Mouse (Mus musculus): ENCODE measurements around the gene Olfr1289.

The Olfr1289 gene

DNA sequence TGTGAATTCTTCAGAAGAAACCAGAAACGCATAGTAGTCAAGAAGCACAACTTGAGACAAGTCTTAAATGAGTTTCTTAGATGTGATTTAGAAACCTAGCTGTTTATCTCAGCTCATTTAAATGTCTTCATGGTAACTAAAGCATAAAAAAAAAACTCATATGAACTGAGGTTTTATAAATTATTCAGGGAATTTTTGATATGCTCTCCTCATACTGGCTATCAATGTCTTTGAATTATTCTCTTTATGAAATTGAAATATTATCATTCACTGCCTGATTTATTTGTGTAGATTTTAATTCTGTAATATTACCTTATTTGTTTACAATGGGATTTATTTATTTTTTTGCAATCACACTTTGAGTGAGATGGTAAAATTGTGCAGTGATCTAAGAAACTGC lies at the start of gene Olfr1289:
Gene Olfr1289, plus strand, starts transcription at position 301 of the 400 bp plus-strand sequence.
- DNase-seq: no peak

DNA sequence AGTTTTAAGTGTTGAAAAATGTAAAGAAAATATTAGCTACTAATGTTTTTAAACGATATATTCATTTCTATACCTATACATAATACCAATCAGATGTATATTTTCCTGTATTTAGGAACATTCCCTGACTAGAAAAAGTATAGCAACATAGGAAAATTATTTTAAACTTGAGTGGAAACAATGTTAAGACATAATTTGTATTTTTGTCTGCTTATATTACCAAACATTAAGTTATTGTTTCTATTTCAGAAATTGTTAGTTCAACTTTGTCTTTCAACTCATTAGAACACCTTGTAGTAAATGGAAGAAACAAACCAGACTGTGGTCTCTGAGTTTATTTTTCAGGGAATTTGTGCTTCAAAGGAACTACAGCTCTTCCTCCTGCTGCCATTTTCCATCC lies 31.8 kb upstream of the Olfr1289 start, which contains the start of gene Olfr1287:
Gene Olfr1287, plus strand, starts transcription at position 301 of the 400 bp plus-strand sequence.
- no peak for DNase-seq

DNA sequence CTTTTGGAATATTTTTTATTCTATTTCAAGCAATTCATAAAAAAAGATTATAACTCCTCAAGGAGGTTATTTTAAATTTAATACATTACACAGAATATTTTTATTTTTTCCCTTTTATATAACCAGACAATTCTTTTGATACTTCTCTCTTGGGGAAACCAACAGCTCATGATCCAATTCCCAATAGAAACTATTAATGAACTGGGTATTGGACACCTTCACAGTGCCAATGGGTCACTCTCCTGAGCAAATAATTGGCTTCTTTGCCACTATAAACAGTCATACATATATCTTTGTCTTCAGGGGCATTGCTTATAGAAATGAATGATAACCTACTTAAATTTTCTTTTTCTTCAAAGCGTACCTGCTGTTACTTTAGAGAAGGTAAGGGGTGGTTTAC lies 6.8 kb upstream of the Olfr1289 start, which contains the start of gene Olfr1288:
Gene Olfr1288, plus strand, starts transcription at position 301 of the 400 bp plus-strand sequence.
- DNase-seq: no peak

DNA sequence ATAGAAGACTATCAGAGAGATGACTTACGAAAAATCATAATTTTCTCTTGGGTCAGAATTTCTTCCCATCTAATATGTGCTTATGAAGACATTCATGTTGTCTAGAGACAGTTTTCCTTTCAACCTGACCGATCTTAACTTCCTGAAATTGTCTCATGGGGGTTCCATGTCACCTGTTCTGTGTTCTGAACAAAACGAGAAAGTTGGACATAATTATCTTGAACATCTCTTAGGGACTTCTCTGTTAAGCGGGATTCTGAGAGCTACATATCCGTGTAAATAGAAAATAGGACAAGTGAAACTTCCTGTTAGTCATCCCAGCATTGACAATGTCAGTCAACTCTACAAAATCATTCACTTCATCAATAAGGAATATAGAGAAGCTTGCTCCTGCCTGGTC lies 13.1 kb downstream of the Olfr1289 start, which contains the start of gene Olfr1290:
Gene Olfr1290, minus strand, starts transcription at position 101 of the 400 bp plus-strand sequence.
- DNase-seq: no peak

DNA sequence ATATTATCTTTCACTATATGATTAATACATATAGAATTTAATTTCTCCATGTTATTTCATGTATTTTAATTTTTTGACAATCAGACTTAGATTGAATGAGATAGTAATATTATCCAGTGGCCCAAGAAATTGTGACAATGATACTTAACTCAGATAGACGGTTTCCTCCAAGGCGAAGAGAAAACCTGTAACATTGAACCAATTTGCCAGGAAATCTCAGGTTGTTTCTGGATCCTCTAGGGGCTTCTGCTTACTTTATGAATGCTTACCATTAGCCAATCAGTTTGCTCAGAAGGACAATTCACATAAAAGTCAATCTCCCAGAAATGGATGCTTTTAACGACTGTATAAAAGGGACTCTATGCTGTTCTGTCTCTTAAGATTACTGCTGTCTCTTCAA lies 16.3 kb downstream of the Olfr1289 start, which contains the start of gene Olfr1291-ps1:
Gene Olfr1291-ps1, plus strand, starts transcription at position 301 of the 400 bp plus-strand sequence.
- DNase-seq: no peak

DNA sequence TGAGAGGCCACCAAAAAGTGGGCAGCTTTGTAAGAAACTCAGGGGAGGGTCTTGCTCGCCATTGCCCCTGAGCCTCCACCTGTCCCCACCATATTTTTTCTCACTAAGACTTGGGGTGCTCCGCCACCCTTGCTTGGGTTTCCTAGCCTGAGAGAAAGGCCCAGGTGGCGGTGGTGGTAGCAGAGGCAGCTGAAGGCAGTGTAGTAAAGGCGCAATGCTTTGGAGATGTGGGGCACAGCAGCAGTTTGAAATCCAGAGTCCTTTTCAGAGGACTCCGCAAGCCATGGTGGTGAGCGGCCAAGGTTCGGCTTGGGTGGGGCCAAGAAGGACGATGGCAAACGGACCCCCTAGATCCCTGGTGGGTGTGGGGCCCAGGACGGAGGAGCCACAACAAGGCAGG lies 36.8 kb downstream of the Olfr1289 start:
- no peak for DNase-seq

DNA sequence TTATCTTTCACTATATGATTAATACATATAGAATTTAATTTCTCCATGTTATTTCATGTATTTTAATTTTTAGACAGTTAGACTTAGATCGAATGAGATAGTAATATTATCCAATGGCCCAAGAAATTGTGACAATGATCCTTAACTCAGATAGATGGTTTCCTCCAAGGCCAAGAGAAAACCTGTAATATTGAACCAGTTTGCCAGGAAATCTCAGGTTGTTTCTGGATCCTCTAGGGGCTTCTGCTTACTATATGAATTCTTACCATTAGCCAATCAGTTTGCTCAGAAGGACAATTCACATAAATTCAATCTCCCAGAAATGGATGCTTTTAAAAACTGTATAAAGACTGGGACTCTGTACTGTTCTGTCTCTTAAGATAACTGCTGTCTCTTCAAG lies 44.3 kb downstream of the Olfr1289 start, which contains the start of gene Olfr1293-ps:
Gene Olfr1293-ps, plus strand, starts transcription at position 301 of the 400 bp plus-strand sequence.
- no peak for DNase-seq
